Mouse (Mus musculus) midbrain, embryonic 12.5 days (tissue): ENCODE results near the gene Sowahb. TPM values are rescaled to one million over a fixed set of nuclear protein-coding genes. Genes with fewer than 3 reads are reported as not detected.
A peak's percentile ranks its signal among the peaks of the same experiment; 100 is the strongest.

Experiments
- ATAC-seq: fragments of 200-750 bp; cut with Nextera tagmentation; 2 replicates; pipeline ENCODE4 v1.8.0; 2017; ENCODE audit warnings: low read depth, moderate TSS enrichment, moderate library complexity; ENCODE audit not compliant: low FRiP score
- H3K27ac ChIP-seq: fragments of 300-500 bp; sonication (generic); replicated peaks from 2 replicates; pipeline ENCODE4 v1.5.1; 2016; ENCODE audit warnings: mild to moderate bottlenecking
- H3K27me3 ChIP-seq: fragments of 300-500 bp; sonication (generic); 2 replicates; pipeline ENCODE4 v1.6.1; 2016; ENCODE audit warnings: mild to moderate bottlenecking
- H3K36me3 ChIP-seq: fragments of 300-500 bp; sonication (generic); 2 replicates; pipeline ENCODE4 v1.6.1; 2016
- H3K4me1 ChIP-seq: fragments of 300-500 bp; sonication (generic); 2 replicates; pipeline ENCODE4 v1.6.1; 2016
- H3K4me2 ChIP-seq: fragments of 300-500 bp; sonication (generic); replicated peaks from 2 replicates; pipeline ENCODE4 v1.6.1; 2016; ENCODE audit warnings: mild to moderate bottlenecking, moderate library complexity
- H3K4me3 ChIP-seq: fragments of 300-500 bp; sonication (generic); 2 replicates; pipeline ENCODE4 v1.5.1; 2016; ENCODE audit warnings: mild to moderate bottlenecking
- H3K9ac ChIP-seq: fragments of 300-500 bp; sonication (generic); replicated peaks from 2 replicates; pipeline ENCODE4 v1.6.1; 2016; ENCODE audit warnings: mild to moderate bottlenecking, moderate library complexity
- H3K9me3 ChIP-seq: fragments of 300-500 bp; sonication (generic); 2 replicates; pipeline ENCODE4 v1.6.1; 2016; ENCODE audit warnings: mild to moderate bottlenecking
- WGBS: fragments of 180-500 bp; shearing (Covaris S2); methylation state at CpG from one replicate; pipeline ENCODE4 v1.1.7; 2016; 5-methylcytosine and 5-hydroxymethylcytosine counted together
- polyA plus RNA-seq: library from polyadenylated mRNA; unstranded; fragments of >200 nt; fragmentation: Nextera tagmentation; extraction: Ambion mirVana; gene quantifications from 2 replicates; pipeline ENCODE4 v1.2.1, GENCODE M21; 2016

The Sowahb gene
- polyA plus RNA-seq, 1 experiment from 2014 or later: 0.04 TPM

GRCm38 (mm10) chr5:93053606-93054397 is 9.0 kb upstream of the Sowahb start:
- Histone ChIP-seq H3K27me3 (peaks cover 13% of the 10 kb centered on the region), H3K4me3 (no peak overlapping the region), H3K4me1 (peaks cover 7% of the 10 kb centered on the region; the same call in 1 of the 2 replicates), H3K36me3 (no peaks in the 10 kb centered on the region), H3K9me3 (no peaks in the 10 kb centered on the region), H3K27ac (no peak overlapping the region), H3K9ac (no peak overlapping the region), H3K4me2 (no peak overlapping the region)
- ATAC-seq: no peak
- WGBS: 49% methylated on average over 8 of the region's 8 CpGs

- Histone ChIP-seq H3K36me3 (no peaks in the 10 kb centered on the region), H3K4me2 (no peak overlapping the region), H3K27ac (no peak overlapping the region), H3K9me3 (no peaks in the 10 kb centered on the region), H3K27me3 (peaks cover 20% of the 10 kb centered on the region), H3K4me1 (peaks cover 7% of the 10 kb centered on the region; the same call in 1 of the 2 replicates), H3K9ac (no peak overlapping the region), H3K4me3 (no peak overlapping the region)
- ATAC-seq: no peak
- WGBS: 88% methylated on average over 9 of the region's 9 CpGs
Observed at GRCm38 (mm10) chr5:93051951-93052350, 7.1 kb upstream of the Sowahb start.

- Histone ChIP-seq H3K27ac (no peak overlapping the region), H3K36me3 (no peaks in the 10 kb centered on the region), H3K4me1 (peaks cover 7% of the 10 kb centered on the region; the same call in 1 of the 2 replicates), H3K9me3 (no peaks in the 10 kb centered on the region), H3K27me3 (peaks cover 29% of the 10 kb centered on the region), H3K9ac (no peak overlapping the region), H3K4me2 (no peak overlapping the region), H3K4me3 (no peak overlapping the region)
- ATAC-seq: no peak
- 46% methylated on average over 5 of the region's 5 CpGs for WGBS
Observed at GRCm38 (mm10) chr5:93051041-93051440, 6.2 kb upstream of the Sowahb start.

- Histone ChIP-seq H3K9ac (no peak overlapping the region), H3K9me3 (no peaks in the 10 kb centered on the region), H3K4me2 (no peak overlapping the region), H3K4me3 (no peak overlapping the region), H3K4me1 (peaks cover 16% of the 10 kb centered on the region), H3K27me3 (peaks cover 40% of the 10 kb centered on the region), H3K27ac (no peak overlapping the region), H3K36me3 (no peaks in the 10 kb centered on the region)
- no CpG with 5 or more reads among the region's 1 CpGs for WGBS
- ATAC-seq: no peak
Observed at GRCm38 (mm10) chr5:93049971-93050370, 5.1 kb upstream of the Sowahb start.

GRCm38 (mm10) chr5:93048481-93049240 is 3.8 kb upstream of the Sowahb start:
- ATAC-seq: no peak
- no peak overlapping the region for H3K9ac ChIP-seq
- H3K4me3 ChIP-seq: no peak overlapping the region
- H3K4me2 ChIP-seq: no peak overlapping the region
- H3K27ac ChIP-seq: no peak overlapping the region
- H3K9me3 ChIP-seq: no peaks in the 10 kb centered on the region
- H3K27me3 ChIP-seq: peaks cover 53% of the 10 kb centered on the region
- H3K4me1 ChIP-seq: peaks cover 22% of the 10 kb centered on the region
- no peaks in the 10 kb centered on the region for H3K36me3 ChIP-seq
- 60% methylated on average over 13 of the region's 13 CpGs for WGBS

- Histone ChIP-seq H3K4me3 (no peak overlapping the region), H3K9me3 (no peaks in the 10 kb centered on the region), H3K4me1 (peaks cover 22% of the 10 kb centered on the region), H3K4me2 (no peak overlapping the region), H3K27ac (no peak overlapping the region), H3K27me3 (peaks cover 76% of the 10 kb centered on the region), H3K9ac (no peak overlapping the region), H3K36me3 (no peaks in the 10 kb centered on the region)
- no peak for ATAC-seq
- WGBS: 28% methylated on average over 5 of the region's 5 CpGs
Observed at GRCm38 (mm10) chr5:93046306-93046845, 1.6 kb upstream of the Sowahb start.

GRCm38 (mm10) chr5:93045371-93045714 is 521 bp upstream of the Sowahb start:
- no peak overlapping the region for H3K27ac ChIP-seq
- H3K4me1 ChIP-seq: peaks cover 22% of the 10 kb centered on the region
- H3K4me3 ChIP-seq: peak overlapping the region; percentile 44
- H3K4me2 ChIP-seq: peak overlapping the region; percentile 86
- H3K27me3 ChIP-seq: peaks cover 76% of the 10 kb centered on the region
- ATAC-seq: no peak; the same call in 1 of the 2 replicates
- H3K9ac ChIP-seq: no peak overlapping the region
- no peaks in the 10 kb centered on the region for H3K9me3 ChIP-seq
- H3K36me3 ChIP-seq: no peaks in the 10 kb centered on the region
- 1% methylated on average over 19 of the region's 19 CpGs for WGBS

- Histone ChIP-seq H3K4me2 (peak overlapping the region; percentile 86), H3K27me3 (peaks cover 67% of the 10 kb centered on the region), H3K27ac (no peak overlapping the region), H3K4me3 (peak overlapping the region; percentile 44), H3K9ac (0 out of 2 replicates have a peak overlapping the region, but pooled peaks have one; percentile 35), H3K9me3 (no peaks in the 10 kb centered on the region), H3K4me1 (peaks cover 22% of the 10 kb centered on the region), H3K36me3 (no peaks in the 10 kb centered on the region)
- 3% methylated on average over 69 of the region's 69 CpGs for whole genome bisulfite sequencing
- peak; percentile 38 for ATAC-seq
Observed at GRCm38 (mm10) chr5:93043688-93044583, 886 bp downstream of the Sowahb start.

GRCm38 (mm10) chr5:93042831-93043687 is 1.8 kb downstream of the Sowahb start:
- Histone ChIP-seq H3K9me3 (no peaks in the 10 kb centered on the region), H3K27me3 (peaks cover 66% of the 10 kb centered on the region), H3K4me3 (peak overlapping the region; percentile 44; the same call in 1 of the 2 replicates), H3K9ac (no peak overlapping the region), H3K4me1 (peaks cover 22% of the 10 kb centered on the region), H3K27ac (no peak overlapping the region), H3K36me3 (no peaks in the 10 kb centered on the region), H3K4me2 (no peak overlapping the region)
- 40% methylated on average over 18 of the region's 18 CpGs for WGBS
- ATAC-seq: no peak

GRCm38 (mm10) chr5:93042031-93042430 is 2.8 kb downstream of the Sowahb start:
- H3K4me1 ChIP-seq: peaks cover 22% of the 10 kb centered on the region
- H3K27me3 ChIP-seq: peaks cover 61% of the 10 kb centered on the region
- 77% methylated on average over 4 of the region's 4 CpGs for WGBS
- no peaks in the 10 kb centered on the region for H3K36me3 ChIP-seq
- no peak overlapping the region for H3K9ac ChIP-seq
- ATAC-seq: no peak
- no peak overlapping the region for H3K27ac ChIP-seq
- no peak overlapping the region for H3K4me3 ChIP-seq
- no peak overlapping the region for H3K4me2 ChIP-seq
- no peaks in the 10 kb centered on the region for H3K9me3 ChIP-seq

GRCm38 (mm10) chr5:93041276-93041675 is 3.5 kb downstream of the Sowahb start:
- Histone ChIP-seq H3K36me3 (no peaks in the 10 kb centered on the region), H3K27ac (no peak overlapping the region), H3K27me3 (peaks cover 54% of the 10 kb centered on the region), H3K4me2 (no peak overlapping the region), H3K9me3 (no peaks in the 10 kb centered on the region), H3K4me3 (no peak overlapping the region), H3K9ac (no peak overlapping the region), H3K4me1 (peaks cover 22% of the 10 kb centered on the region)
- WGBS: 58% methylated on average over 3 of the region's 3 CpGs
- ATAC-seq: no peak
